Mouse (Mus musculus) hindbrain, embryonic 15.5 days (tissue): Measurements from ENCODE around the gene Pcif1. TPM values are rescaled to one million over a fixed set of nuclear protein-coding genes. Genes with fewer than 3 reads are reported as not detected.
"Not testable (repeated sequence)": the region's sequence is repeated elsewhere in the genome, so short reads cannot be mapped to it uniquely, and the experiment has no call there.

Experiments
- ATAC-seq: fragments of 200-750 bp; cut with Nextera tagmentation; 2 replicates; pipeline ENCODE4 v1.8.0; 2017; ENCODE audit warnings: low read depth, moderate number of reproducible peaks, moderate TSS enrichment; ENCODE audit not compliant: low FRiP score
- H3K27ac ChIP-seq: fragments of 300-500 bp; sonication (generic); replicated peaks from 2 replicates; pipeline ENCODE4 v1.5.1; 2015; ENCODE audit warnings: mild to moderate bottlenecking, inconsistent platforms
- H3K27me3 ChIP-seq: fragments of 300-500 bp; sonication (generic); 2 replicates; pipeline ENCODE4 v1.6.1; 2015; ENCODE audit warnings: control low read depth, inconsistent platforms
- H3K36me3 ChIP-seq: fragments of 300-500 bp; sonication (generic); 2 replicates; pipeline ENCODE4 v1.6.1; 2015; ENCODE audit warnings: control low read depth, inconsistent platforms
- H3K4me1 ChIP-seq: fragments of 300-500 bp; sonication (generic); replicated peaks from 2 replicates; pipeline ENCODE4 v1.6.1; 2015; ENCODE audit warnings: control low read depth, inconsistent platforms
- H3K4me2 ChIP-seq: fragments of 300-500 bp; sonication (generic); 2 replicates; pipeline ENCODE4 v1.6.1; 2015; ENCODE audit warnings: moderate library complexity, mild to moderate bottlenecking, inconsistent platforms
- H3K4me3 ChIP-seq: fragments of 300-500 bp; sonication (generic); 2 replicates; pipeline ENCODE4 v1.5.1; 2015; ENCODE audit warnings: mild to moderate bottlenecking, inconsistent platforms
- H3K9ac ChIP-seq: fragments of 300-500 bp; sonication (generic); 2 replicates; pipeline ENCODE4 v1.6.1; 2015; ENCODE audit warnings: inconsistent platforms
- H3K9me3 ChIP-seq: fragments of 300-500 bp; sonication (generic); 2 replicates; pipeline ENCODE4 v1.6.1; 2016; ENCODE audit warnings: control low read depth, inconsistent platforms
- WGBS: fragments of 180-500 bp; shearing (Covaris S2); methylation state at CpG from one replicate; pipeline ENCODE4 v1.1.7; 2015; 5-methylcytosine and 5-hydroxymethylcytosine counted together
- polyA plus RNA-seq: library from polyadenylated mRNA; unstranded; fragments of >200 nt; fragmentation: Nextera tagmentation; extraction: Ambion mirVana; gene quantifications from 2 replicates; pipeline ENCODE4 v1.2.1, GENCODE M21; 2015

Pcif1 gene
- polyA plus RNA-seq, 1 experiment from 2014 or later: 78.5 TPM

DNA sequence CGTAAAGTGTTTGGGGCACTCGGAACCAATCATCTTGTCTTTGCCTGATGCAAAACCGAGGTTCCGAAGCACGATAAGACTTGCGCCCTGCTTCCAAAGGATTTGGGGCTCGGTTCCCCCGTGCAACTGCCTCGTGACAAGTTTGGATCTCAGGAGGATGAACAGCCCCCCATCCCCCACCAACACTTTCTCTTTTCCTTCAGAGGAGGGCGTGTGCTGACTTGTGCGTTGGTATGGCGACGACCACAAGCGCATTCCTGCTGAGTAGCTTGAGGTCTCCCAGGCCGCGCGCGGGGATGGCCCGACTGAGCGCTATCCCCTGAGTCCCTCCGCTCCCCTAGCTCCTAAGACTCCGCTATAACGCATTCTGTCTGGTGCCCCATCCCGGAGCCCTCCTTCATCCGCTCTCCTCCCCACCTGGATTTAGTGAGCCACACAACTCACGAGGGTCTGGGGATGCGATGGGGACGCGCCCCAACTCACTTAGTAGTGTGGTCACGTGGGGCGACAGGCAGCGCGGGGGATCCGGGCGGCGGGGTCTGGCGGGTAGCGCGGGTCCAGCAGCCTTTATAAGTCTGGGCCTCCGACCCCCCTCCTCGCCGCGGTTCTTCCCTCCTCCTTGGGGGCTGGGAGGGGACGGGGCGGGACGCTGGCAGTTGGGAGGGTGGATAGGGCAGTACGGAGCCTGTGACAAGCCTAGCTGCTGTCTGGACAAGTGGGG lies 21.8 kb upstream of the Pcif1 start, which contains the start of gene Pltp:
Gene Pltp, minus strand, starts transcription at position 611 of the 721 bp plus-strand sequence.
- H3K9me3 ChIP-seq: no peaks in the 10 kb centered on the region
- peak within 1 kb of the TSS; percentile 51 for H3K4me3 ChIP-seq
- H3K4me1 ChIP-seq: peaks cover 30% of the 10 kb centered on the region
- under 1% methylated on average over 47 of the region's 47 CpGs for WGBS
- H3K9ac ChIP-seq: peak within 1 kb of the TSS; percentile 32
- peak; percentile 75 for ATAC-seq
- peak within 1 kb of the TSS; percentile 70 for H3K27ac ChIP-seq
- no peaks in the 10 kb centered on the region for H3K36me3 ChIP-seq
- H3K27me3 ChIP-seq: peaks cover 29% of the 10 kb centered on the region
- peak within 1 kb of the TSS; percentile 98 for H3K4me2 ChIP-seq

DNA sequence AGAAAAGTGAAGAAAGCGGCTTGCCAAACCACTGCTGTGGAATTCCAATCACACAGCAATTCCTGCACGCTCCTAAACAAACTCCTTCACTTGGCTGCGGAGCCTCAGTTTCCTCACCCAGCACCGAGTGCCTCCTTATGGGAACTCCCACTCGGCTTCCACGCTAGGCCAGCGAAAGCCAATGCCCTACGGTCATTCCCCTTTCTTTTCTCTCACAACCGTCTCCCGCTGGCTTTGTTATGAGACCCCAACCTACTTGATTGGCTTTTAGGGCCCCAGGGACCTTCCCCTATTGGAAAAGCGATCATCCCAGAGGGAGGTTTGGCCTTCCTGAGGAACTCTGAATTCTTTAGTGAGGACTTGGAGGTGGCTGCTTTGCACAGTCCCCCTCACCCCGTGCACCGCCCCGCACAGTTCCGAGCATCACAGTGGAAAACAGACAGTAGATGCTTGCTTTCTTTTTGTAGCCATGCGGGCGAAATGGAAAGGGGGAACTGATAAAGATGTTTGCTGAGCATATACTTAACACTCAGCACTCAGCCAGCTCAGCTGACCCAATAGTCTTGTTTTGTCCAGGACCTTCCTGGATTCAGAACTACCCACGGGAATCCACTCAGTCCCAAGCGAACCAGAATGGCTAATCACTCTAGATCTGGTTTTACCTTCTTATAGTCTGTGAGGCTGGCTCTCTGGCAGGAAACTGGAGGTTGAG lies 21.1 kb upstream of the Pcif1 start:
- WGBS: 2% methylated on average over 19 of the region's 19 CpGs
- Histone ChIP-seq H3K27ac (peak overlapping the region; percentile 70), H3K36me3 (no peaks in the 10 kb centered on the region), H3K4me3 (peak overlapping the region; percentile 51), H3K9me3 (no peaks in the 10 kb centered on the region), H3K4me2 (peak overlapping the region; percentile 98), H3K9ac (peak overlapping the region; percentile 32; the same call in 1 of the 2 replicates), H3K4me1 (peaks cover 30% of the 10 kb centered on the region), H3K27me3 (peaks cover 29% of the 10 kb centered on the region)
- no peak; the same call in 1 of the 2 replicates for ATAC-seq

DNA sequence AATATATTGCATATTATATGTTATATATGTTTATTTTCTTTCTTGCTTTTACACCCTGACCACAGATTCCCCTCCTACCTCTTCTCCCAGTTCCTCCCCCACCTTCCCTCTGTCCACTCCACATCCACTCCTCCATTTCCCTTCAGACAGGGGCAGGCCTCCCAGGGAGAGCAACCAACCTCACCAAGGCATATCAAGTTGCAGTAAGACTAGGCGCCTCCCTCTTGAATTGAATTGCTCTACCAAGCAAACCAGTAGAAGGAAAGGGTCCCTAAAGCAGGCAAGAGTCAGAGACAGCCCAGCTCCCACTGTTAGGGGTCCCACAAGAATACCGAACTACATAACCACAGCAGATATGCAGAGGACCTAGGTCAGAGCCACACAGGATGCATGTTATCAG lies 19.9 kb upstream of the Pcif1 start:
- H3K27ac ChIP-seq: no peak overlapping the region
- no peak overlapping the region for H3K4me2 ChIP-seq
- peaks cover 30% of the 10 kb centered on the region for H3K4me1 ChIP-seq

DNA sequence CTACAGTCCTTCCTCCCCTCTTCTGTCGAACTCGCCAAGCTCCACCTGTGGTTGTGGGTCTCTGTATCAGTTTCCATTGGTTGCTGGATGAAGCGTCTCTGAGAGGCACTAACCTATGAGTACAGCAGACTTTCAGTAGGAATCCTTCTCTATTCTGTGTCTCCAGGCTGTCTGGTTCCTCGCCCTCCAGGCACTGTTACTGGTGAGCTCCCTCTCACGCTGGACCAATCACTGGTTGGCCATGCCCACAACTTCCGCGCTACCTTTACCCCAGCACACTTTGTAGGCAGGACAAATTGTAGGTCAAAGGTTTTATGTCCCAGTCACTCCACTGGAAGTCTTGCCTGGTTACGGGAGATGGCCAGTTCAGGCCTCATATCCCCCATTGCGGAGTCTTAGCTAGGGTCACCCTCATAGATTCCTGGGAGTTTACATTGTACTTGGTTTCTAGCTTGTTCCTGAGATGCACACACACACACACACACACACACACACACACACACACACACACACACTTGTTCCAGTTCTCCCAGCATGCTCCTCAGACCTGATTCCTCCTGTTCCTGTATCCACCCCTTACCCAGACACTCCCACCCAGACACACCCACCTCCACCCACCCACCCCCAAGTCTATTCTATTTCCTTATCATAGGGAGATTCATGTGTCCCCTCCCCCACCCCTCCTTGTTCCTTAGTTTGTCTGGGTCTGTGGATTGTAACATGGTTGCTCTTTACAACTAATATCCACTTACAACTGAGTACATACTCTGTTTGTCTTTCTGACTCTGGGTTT lies 19.3 kb upstream of the Pcif1 start:
- Histone ChIP-seq H3K9me3 (no peaks in the 10 kb centered on the region), H3K36me3 (no peaks in the 10 kb centered on the region), H3K4me3 (no peak overlapping the region), H3K4me1 (peaks cover 30% of the 10 kb centered on the region), H3K27ac (no peak overlapping the region), H3K4me2 (no peak overlapping the region), H3K27me3 (peaks cover 29% of the 10 kb centered on the region), H3K9ac (no peak overlapping the region)
- ATAC-seq: no peak
- 68% methylated on average over 9 of the region's 9 CpGs for WGBS

More for the DNA sequence above, 19.9 kb upstream of the Pcif1 start:
- no peak overlapping the region for H3K4me3 ChIP-seq
- WGBS: 66% methylated on average over 2 of the region's 2 CpGs
- H3K9ac ChIP-seq: no peak overlapping the region
- H3K9me3 ChIP-seq: no peaks in the 10 kb centered on the region
- no peaks in the 10 kb centered on the region for H3K36me3 ChIP-seq
- no peak for ATAC-seq
- H3K27me3 ChIP-seq: peaks cover 29% of the 10 kb centered on the region

DNA sequence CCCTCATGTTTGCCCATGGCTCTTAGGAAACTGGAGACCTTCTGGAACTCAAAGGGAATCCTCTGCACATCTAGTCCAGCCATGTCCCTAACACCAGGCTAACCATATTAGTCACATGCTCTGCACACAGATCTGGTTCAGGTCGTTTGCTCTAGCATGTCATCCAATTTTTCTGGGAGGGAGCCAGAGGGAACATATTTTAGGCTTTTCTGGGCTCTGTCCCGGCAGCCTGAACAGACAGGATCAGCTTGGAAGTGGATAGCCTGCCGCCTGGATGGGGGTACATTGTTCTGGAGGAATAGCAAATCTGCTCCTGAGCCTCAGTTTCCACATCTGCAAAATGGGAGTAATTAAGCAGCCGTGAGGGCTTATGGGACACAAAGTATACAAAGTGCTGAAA lies 18.0 kb upstream of the Pcif1 start:
- Histone ChIP-seq H3K4me2 (no peak overlapping the region), H3K27me3 (peaks cover 25% of the 10 kb centered on the region), H3K27ac (peak overlapping the region; percentile 64; the same call in 1 of the 2 replicates), H3K4me3 (no peak overlapping the region), H3K36me3 (no peaks in the 10 kb centered on the region), H3K9me3 (no peaks in the 10 kb centered on the region), H3K9ac (no peak overlapping the region), H3K4me1 (peaks cover 28% of the 10 kb centered on the region)
- ATAC-seq: no peak
- WGBS: 72% methylated on average over 4 of the region's 4 CpGs

DNA sequence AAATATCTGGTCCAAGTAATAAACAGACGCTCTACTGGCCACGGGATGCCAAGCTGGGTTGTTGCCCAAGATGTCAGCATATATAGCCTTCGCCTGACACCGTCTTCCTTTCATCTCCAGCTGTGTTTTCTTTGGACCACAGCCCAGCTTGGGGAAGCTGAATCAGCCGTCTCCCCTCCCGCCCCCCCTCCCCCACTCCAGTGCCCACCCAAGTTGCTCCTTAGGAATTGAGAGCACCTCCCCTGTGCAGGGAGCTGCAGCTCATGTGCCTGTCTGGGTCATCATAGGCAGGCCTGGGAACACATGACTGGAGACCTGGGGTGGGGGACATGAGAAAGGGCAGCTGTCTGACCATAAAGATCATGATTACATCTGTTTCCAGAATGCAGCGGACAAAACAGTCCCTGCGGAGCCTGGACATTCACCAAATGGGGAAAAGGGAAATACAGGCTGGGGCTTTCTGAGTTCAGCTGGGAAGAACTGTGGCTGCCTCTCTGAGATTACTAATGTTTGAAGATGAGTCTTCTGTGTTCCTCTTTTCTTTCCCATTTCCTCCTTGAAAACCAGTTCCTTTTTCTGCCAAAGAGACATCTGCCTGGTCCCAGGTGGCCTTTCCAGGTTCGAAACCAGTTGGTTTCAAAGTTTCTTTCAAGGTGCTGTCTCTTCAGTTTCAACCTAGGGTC lies 16.8 kb upstream of the Pcif1 start:
- Histone ChIP-seq H3K27ac (peak overlapping the region; percentile 64), H3K9ac (no peak overlapping the region), H3K4me1 (peaks cover 16% of the 10 kb centered on the region), H3K36me3 (no peaks in the 10 kb centered on the region), H3K9me3 (no peaks in the 10 kb centered on the region), H3K27me3 (peaks cover 16% of the 10 kb centered on the region), H3K4me3 (no peak overlapping the region), H3K4me2 (no peak overlapping the region)
- peak; percentile 66; the same call in 1 of the 2 replicates for ATAC-seq
- WGBS: 41% methylated on average over 9 of the region's 9 CpGs

DNA sequence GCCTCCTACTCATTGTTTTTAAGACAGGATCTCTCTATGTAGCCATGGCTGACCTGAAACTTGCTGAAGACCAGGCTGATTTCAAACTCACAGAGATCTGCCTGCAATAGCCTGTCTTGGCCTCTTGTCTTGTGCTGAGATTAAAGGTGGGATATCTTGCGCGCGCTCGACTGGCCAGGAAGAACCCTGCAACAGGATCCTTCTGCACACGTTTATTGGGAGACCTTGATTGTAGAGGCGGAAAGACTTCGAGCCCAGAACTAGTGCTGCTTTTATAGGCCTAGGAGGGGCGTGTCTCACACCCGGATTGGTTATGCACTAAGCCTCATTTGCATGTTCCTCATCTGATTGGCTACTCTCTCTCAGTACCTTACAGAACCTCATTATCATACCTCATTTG lies 15.7 kb upstream of the Pcif1 start:
- ATAC-seq, H3K4me3 ChIP-seq, H3K27ac ChIP-seq, H3K9ac ChIP-seq, H3K36me3 ChIP-seq, H3K4me1 ChIP-seq, H3K9me3 ChIP-seq, H3K4me2 ChIP-seq, H3K27me3 ChIP-seq: not testable (repeated sequence)
- WGBS: 94% methylated on average over 9 of the region's 9 CpGs

DNA sequence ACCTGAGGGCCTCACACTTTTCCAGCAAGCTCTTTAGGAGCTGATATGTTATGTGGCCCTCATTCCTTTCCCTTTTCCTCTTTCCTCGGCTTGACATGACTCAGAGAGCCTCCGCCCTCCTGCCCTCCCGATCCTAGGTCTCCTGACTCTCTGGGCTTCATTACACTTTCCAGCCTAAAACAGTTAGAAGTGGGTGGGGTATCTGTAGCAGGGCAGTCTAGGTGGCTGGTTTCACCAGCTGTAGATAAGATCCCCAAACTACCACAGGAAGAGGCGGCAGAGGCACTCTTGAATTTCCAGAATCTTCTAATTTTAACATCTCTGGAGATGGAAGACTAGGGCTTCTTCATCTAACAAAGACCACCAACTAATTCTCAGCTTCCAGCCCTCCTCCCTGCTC lies 14.5 kb upstream of the Pcif1 start:
- H3K36me3 ChIP-seq: no peaks in the 10 kb centered on the region
- H3K9ac ChIP-seq: no peak overlapping the region
- no peak overlapping the region for H3K4me3 ChIP-seq
- H3K4me2 ChIP-seq: no peak overlapping the region
- 92% methylated on average over 4 of the region's 4 CpGs for WGBS
- no peak for ATAC-seq
- H3K9me3 ChIP-seq: no peaks in the 10 kb centered on the region
- H3K27me3 ChIP-seq: no peaks in the 10 kb centered on the region
- H3K4me1 ChIP-seq: peaks cover 6% of the 10 kb centered on the region
- H3K27ac ChIP-seq: no peak overlapping the region

DNA sequence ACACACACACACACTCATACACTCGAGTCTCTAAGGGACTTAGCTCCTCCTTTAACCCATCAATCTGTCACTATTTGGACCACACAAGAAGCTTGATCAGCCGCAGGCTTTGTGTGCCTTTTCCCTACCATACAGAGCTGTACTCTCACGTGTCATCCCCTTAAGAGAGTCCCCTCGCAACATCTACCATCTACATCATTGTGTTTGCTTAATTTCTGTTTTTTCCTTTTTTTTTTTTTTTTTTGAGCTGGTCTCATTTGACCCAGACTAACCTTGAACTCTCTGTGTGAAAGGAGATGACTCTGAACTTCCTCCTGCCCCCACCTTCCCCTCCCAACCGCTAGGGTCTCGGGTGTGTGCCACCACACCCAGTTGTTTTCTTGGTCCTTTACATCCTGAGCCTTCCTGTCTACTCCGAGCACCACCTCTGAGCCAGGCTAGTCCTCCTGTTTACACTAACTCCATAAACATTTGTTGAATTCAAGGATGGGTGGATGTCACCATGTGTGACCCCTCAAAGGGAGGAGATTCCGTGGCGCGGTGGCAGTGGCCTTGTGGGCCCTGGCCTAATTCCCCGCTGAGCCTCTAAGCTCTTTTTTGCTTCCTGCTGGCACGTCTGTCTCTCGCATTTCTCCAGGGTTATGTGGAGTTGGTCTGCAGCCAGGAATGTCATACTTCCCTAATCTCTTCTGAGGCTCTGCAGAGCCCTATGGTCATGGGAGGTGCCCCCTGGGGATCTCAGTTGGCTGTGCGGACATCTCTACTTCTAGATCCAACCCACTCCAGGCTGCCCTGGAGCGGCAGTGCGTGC lies 12.2 kb upstream of the Pcif1 start:
- 0 out of 2 replicates have a peak, but pooled peaks have one; percentile 42 for ATAC-seq
- H3K9me3 ChIP-seq: no peaks in the 10 kb centered on the region
- no peaks in the 10 kb centered on the region for H3K36me3 ChIP-seq
- peak overlapping the region; percentile 15; the same call in 1 of the 2 replicates for H3K27ac ChIP-seq
- H3K4me3 ChIP-seq: no peak overlapping the region
- WGBS: 63% methylated on average over 16 of the region's 16 CpGs
- H3K9ac ChIP-seq: no peak overlapping the region
- H3K4me1 ChIP-seq: 0 out of 2 replicates have a peak, but pooled peaks cover under 1% of the 10 kb centered on the region
- H3K4me2 ChIP-seq: no peak overlapping the region
- no peaks in the 10 kb centered on the region for H3K27me3 ChIP-seq

DNA sequence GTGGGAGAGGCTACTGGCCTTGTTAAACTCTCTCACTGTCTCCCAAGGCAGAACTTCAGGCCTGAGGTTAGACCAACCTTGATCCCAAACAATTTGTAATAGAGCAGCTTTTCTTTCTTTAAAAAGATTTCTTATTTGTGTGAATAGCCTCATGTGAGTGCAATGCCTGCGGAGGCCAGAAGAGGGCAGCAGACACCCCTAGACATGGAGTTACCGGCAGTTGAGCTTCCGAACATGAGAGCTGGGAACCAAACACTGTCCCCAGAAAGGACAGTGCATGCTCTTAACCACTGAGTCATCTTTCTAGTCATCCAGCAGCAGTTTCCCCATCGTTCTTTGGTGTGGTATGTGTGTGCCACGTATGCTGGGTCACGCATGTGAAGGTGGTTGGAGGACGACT lies 11.5 kb upstream of the Pcif1 start:
- Histone ChIP-seq H3K9ac (no peak overlapping the region), H3K9me3 (no peaks in the 10 kb centered on the region), H3K36me3 (no peaks in the 10 kb centered on the region), H3K4me3 (no peak overlapping the region), H3K27ac (no peak overlapping the region; the same call in 1 of the 2 replicates), H3K27me3 (no peaks in the 10 kb centered on the region), H3K4me1 (no peaks in the 10 kb centered on the region), H3K4me2 (no peak overlapping the region)
- 93% methylated on average over 7 of the region's 7 CpGs for WGBS
- ATAC-seq: no peak

DNA sequence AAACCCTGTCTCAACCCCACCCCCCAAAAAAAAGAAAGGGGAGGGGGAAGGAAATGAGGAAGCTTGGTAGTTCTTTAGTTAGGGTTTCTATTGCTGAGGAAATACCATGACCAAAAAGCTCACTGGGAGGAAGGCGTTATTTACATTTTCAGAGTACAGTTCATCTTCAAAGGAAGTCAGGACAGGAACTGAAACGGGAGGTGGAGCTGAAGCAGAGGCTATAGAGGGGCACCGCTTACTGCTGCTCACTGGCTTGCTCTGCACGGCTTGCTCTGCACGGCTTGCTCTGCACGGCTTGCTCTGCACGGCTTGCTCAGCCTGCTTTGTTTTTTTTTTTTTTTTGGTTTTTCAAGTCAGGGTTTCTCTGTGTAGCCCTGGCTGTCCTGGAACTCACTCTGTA lies 10.6 kb upstream of the Pcif1 start:
- Histone ChIP-seq H3K9me3 (no peaks in the 10 kb centered on the region), H3K27me3 (no peaks in the 10 kb centered on the region), H3K4me1 (no peaks in the 10 kb centered on the region), H3K36me3 (no peaks in the 10 kb centered on the region), H3K27ac (no peak overlapping the region), H3K9ac (no peak overlapping the region), H3K4me2 (no peak overlapping the region), H3K4me3 (no peak overlapping the region)
- 83% methylated on average over 7 of the region's 7 CpGs for WGBS
- no peak for ATAC-seq
